Mouse (Mus musculus): Measurements from ENCODE around the gene Gm13304.
"Not testable (repeated sequence)": the region's sequence is repeated elsewhere in the genome, so short reads cannot be mapped to it uniquely, and the experiment has no call there.

Gm13304 gene

GRCm38 (mm10) chr4:42114517-42114916, at the start of gene Gm13304:
TSS of gene Gm13304 (plus strand) at chr4:42114817.
- DNase-seq, result not testable (repeated sequence)

GRCm38 (mm10) chr4:42090907-42091306, 23.7 kb upstream of the Gm13304 start, which contains the start of gene Gm3893:
TSS of gene Gm3893 (plus strand) at chr4:42091207.
- not testable (repeated sequence) for DNase-seq

GRCm38 (mm10) chr4:42153136-42153535, 38.5 kb downstream of the Gm13304 start, which contains the start of gene Gm13306:
TSS of gene Gm13306 (plus strand) at chr4:42153436.
- DNase-seq, result not testable (repeated sequence)

Measured in embryo, embryonic 11 days (tissue).